Mouse (Mus musculus) stomach, postnatal 0 days (tissue): Measurements from ENCODE around the gene Hyal6. TPM values are rescaled to one million over a fixed set of nuclear protein-coding genes. Genes with fewer than 3 reads are reported as not detected.

Experiments
- ATAC-seq: fragments of 200-750 bp; cut with Nextera tagmentation; 2 replicates; pipeline ENCODE4 v1.8.0; 2017; ENCODE audit not compliant: low FRiP score, low TSS enrichment
- DNase-seq: peaks from one replicate; pipeline ENCODE4 v3.0.0-alpha.2; 2016; ENCODE audit warnings: low spot score
- H3K27ac ChIP-seq: fragments of 300-500 bp; sonication (generic); replicated peaks from 2 replicates; pipeline ENCODE4 v1.5.1; 2014; ENCODE audit warnings: mild to moderate bottlenecking, control low read depth
- H3K27me3 ChIP-seq: fragments of 300-500 bp; sonication (generic); 2 replicates; pipeline ENCODE4 v1.6.1; 2014; ENCODE audit warnings: low read length; ENCODE audit not compliant: control insufficient read depth, insufficient read depth
- H3K36me3 ChIP-seq: fragments of 300-500 bp; sonication (generic); 2 replicates; pipeline ENCODE4 v1.6.1; 2014; ENCODE audit warnings: low read length, mixed read lengths; ENCODE audit not compliant: control insufficient read depth, insufficient read depth
- H3K4me1 ChIP-seq: fragments of 300-500 bp; sonication (generic); replicated peaks from 2 replicates; pipeline ENCODE4 v1.6.1; 2014; ENCODE audit warnings: antibody characterized with exemption; ENCODE audit not compliant: control insufficient read depth, insufficient read depth
- H3K4me2 ChIP-seq: fragments of 300-500 bp; sonication (generic); replicated peaks from 2 replicates; pipeline ENCODE4 v1.6.1; 2014; ENCODE audit warnings: low read depth, mild to moderate bottlenecking, control low read depth, moderate library complexity
- H3K4me3 ChIP-seq: fragments of 300-500 bp; sonication (generic); 2 replicates; pipeline ENCODE4 v1.5.1; 2014; ENCODE audit warnings: low read depth, low read length, control low read depth
- H3K9ac ChIP-seq: fragments of 300-500 bp; sonication (generic); 2 replicates; pipeline ENCODE4 v1.6.1; 2014; ENCODE audit warnings: mild to moderate bottlenecking, low read length, control low read depth, mixed read lengths
- H3K9me3 ChIP-seq: fragments of 300-500 bp; sonication (generic); 2 replicates; pipeline ENCODE4 v1.6.1; 2016; ENCODE audit warnings: low read length; ENCODE audit not compliant: control insufficient read depth
- CTCF ChIP-seq: IDR thresholded peaks from 2 replicates; pipeline ENCODE4 v1.5.1; 2016; ENCODE audit warnings: antibody characterized with exemption, low read depth, mild to moderate bottlenecking, moderate library complexity
- EP300 ChIP-seq: optimal IDR thresholded peaks from 2 replicates; pipeline ENCODE3; 2016; ENCODE audit warnings: antibody characterized with exemption
- WGBS: fragments of 180-500 bp; shearing (Covaris S2); extraction: QIAGEN DNeasy Blood & Tissue Kit; methylation state at CpG from one replicate; pipeline ENCODE4 v1.1.7; 2014; 5-methylcytosine and 5-hydroxymethylcytosine counted together
- polyA plus RNA-seq: library from polyadenylated mRNA; unstranded; fragments of >200 nt; fragmentation: Nextera tagmentation; extraction: Ambion mirVana; gene quantifications from 2 replicates; pipeline ENCODE4 v1.2.1, GENCODE M21; 2015

The Hyal6 gene
- polyA plus RNA-seq, 1 experiment from 2014 or later = not detected

GRCm38 (mm10) chr6:24766261-24766660 is 33.2 kb downstream of the Hyal6 start:
- no peak overlapping the region for H3K27ac ChIP-seq
- TF ChIP-seq EP300 (no peak), CTCF (no peak)
- H3K9me3 ChIP-seq = no peaks in the 10 kb centered on the region
- H3K9ac ChIP-seq = no peak overlapping the region
- WGBS = 76% methylated on average over 2 of the region's 2 CpGs
- no peak overlapping the region for H3K4me2 ChIP-seq
- ATAC-seq (no peak), DNase-seq (no peak)
- H3K4me3 ChIP-seq = no peak overlapping the region
- H3K27me3 ChIP-seq = no peaks in the 10 kb centered on the region
- no peaks in the 10 kb centered on the region for H3K36me3 ChIP-seq
- no peaks in the 10 kb centered on the region for H3K4me1 ChIP-seq

- TF ChIP-seq EP300 (no peak), CTCF (no peak)
- Histone ChIP-seq H3K4me3 (no peak overlapping the region), H3K4me2 (no peak overlapping the region), H3K27ac (no peak overlapping the region), H3K9ac (no peak overlapping the region), H3K27me3 (no peaks in the 10 kb centered on the region), H3K4me1 (no peaks in the 10 kb centered on the region), H3K36me3 (no peaks in the 10 kb centered on the region), H3K9me3 (no peaks in the 10 kb centered on the region)
- no peak for ATAC-seq
- no peak for DNase-seq
- 42% methylated on average over 2 of the region's 2 CpGs for WGBS
Observed at GRCm38 (mm10) chr6:24779182-24779581, 46.1 kb downstream of the Hyal6 start.

GRCm38 (mm10) chr6:24790888-24791287 is 57.8 kb downstream of the Hyal6 start, which contains the start of gene Spam1:
Gene Spam1, plus strand, starts transcription at chr6:24791188.
- no peak within 1 kb of the TSS for H3K4me2 ChIP-seq
- no peak within 1 kb of the TSS for H3K27ac ChIP-seq
- H3K9me3 ChIP-seq = no peaks in the 10 kb centered on the region
- H3K36me3 ChIP-seq = no peaks in the 10 kb centered on the region
- H3K27me3 ChIP-seq = no peaks in the 10 kb centered on the region
- H3K4me1 ChIP-seq = no peaks in the 10 kb centered on the region
- no peak within 1 kb of the TSS for H3K4me3 ChIP-seq
- TF ChIP-seq CTCF (no peak), EP300 (no peak)
- DNase-seq = no peak
- no peak within 1 kb of the TSS for H3K9ac ChIP-seq
- no peak for ATAC-seq

Other genes starting within 250 kb of the Hyal6 start
- gene Iqub, start 218.2 kb upstream of the Hyal6 start, polyA plus RNA-seq = not detected in 2 replicates
- 414 and 442 TPM in 2 replicates for gene Ndufa5, start 205.2 kb upstream of the Hyal6 start, polyA plus RNA-seq
- 0.04 and 0.06 TPM in 2 replicates for gene Asb15, start 205.1 kb upstream of the Hyal6 start, polyA plus RNA-seq
- 0.10 TPM in 1 of 2 replicates, not detected in the other for gene Lmod2, start 135.5 kb upstream of the Hyal6 start, polyA plus RNA-seq
- gene Wasl, start 68.2 kb upstream of the Hyal6 start, polyA plus RNA-seq = 73.5 and 80.9 TPM in 2 replicates
- 0.99 and 1.0 TPM in 2 replicates for gene Hyal4, start 15.1 kb downstream of the Hyal6 start, polyA plus RNA-seq
- not detected in 2 replicates for gene Spam1, start 57.9 kb downstream of the Hyal6 start, polyA plus RNA-seq
- not detected in 2 replicates for gene Hyal5, start 124.8 kb downstream of the Hyal6 start, polyA plus RNA-seq
- 0.96 and 1.0 TPM in 2 replicates for gene Tmem229a, start 223.1 kb downstream of the Hyal6 start, polyA plus RNA-seq